ENCODE assay signal across 9 mouse cellular contexts in the genomic region with DNA sequence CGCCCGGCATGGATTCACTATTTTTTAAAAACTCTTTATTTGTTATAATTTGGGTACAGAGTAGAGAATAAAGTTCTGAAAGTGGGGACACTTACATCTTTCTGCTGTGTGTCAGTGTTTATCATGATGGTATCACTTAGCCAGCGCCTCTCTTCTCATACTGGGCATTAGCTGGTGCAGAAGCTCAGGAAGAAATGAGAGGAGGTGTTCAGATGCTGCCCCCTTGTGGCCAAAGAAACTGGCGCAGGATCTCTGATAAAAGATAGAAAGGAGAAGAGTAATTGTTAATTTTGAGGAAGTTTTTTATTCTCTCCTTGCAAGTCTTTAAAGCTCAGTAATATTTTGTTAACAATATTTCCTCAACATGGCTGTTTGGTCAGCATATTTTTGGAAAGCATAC. TPM values are rescaled to one million over a fixed set of nuclear protein-coding genes. Genes with fewer than 3 reads are reported as not detected.
A peak's percentile ranks its signal among the peaks of the same experiment; 100 is the strongest.
DNase-seq lines count a peak whose midpoint lies in the region; ATAC-seq and TF ChIP-seq lines count a peak whose summit lies in the region.
"Had no signal": no experiment of that assay in that cellular context is flagged by ENCODE, and none has a peak within 500 bp of the region (broad histone marks: within the 10 kb centered on the region; RNA-seq: fewer than 3 reads in every experiment).

No protein-coding gene starts in this region.

- no peak overlapping the region for H3K4me2 ChIP-seq in hindbrain, embryonic 13.5 days
- no peak overlapping the region for H3K4me2 ChIP-seq in midbrain, embryonic 11.5 days
- H3K4me2 ChIP-seq: embryonic facial prominence, embryonic 12.5 days had no signal

- no peak overlapping the region for H3K9ac ChIP-seq in hindbrain, embryonic 13.5 days
- no peak overlapping the region for H3K9ac ChIP-seq in midbrain, embryonic 11.5 days (ENCODE audit: low read length)
- H3K9ac ChIP-seq: embryonic facial prominence, embryonic 12.5 days had no signal

- TF ChIP-seq POLR2A in cortical plate, adult 2 months (IDR thresholded peaks at IDR 0.05; ENCODE audit: extremely low read depth, insufficient read depth, low read length): no peak

- no peaks in the 10 kb centered on the region for H3K27me3 ChIP-seq in hindbrain, embryonic 13.5 days
- H3K27me3 ChIP-seq in midbrain, embryonic 11.5 days (ENCODE audit: control insufficient read depth, insufficient read depth, low read length): no peaks in the 10 kb centered on the region
- H3K27me3 ChIP-seq: embryonic facial prominence, embryonic 12.5 days had no signal

- no peak overlapping the region for H3K4me3 ChIP-seq in cortical plate, adult 2 months (ENCODE audit: insufficient read depth, low read length)
- no peak overlapping the region for H3K4me3 ChIP-seq in hindbrain, embryonic 13.5 days
- H3K4me3 ChIP-seq in left cerebral cortex, adult 2 months: no peak overlapping the region
- no peak overlapping the region for H3K4me3 ChIP-seq in midbrain, embryonic 11.5 days (ENCODE audit: low read depth, low read length)
- H3K4me3 ChIP-seq: embryonic facial prominence, embryonic 12.5 days had no signal

- intact Hi-C loops in heart, postnatal 14 days (cut with DNase I): loop anchor here (2.0 kb wide), 1 partner anchor 54 kb away; no protein-coding TSS in a partner anchor
- intact Hi-C loops in heart, postnatal 25 days (cut with DNase I): no loop called here
- intact Hi-C loops in left cerebral cortex, adult 2 months (cut with DNase I): loop anchor here (10.0 kb wide), 1 partner anchor 470 kb away; no protein-coding TSS in a partner anchor

- no peak overlapping the region for H3K27ac ChIP-seq in cortical plate, adult 2 months (ENCODE audit: insufficient read depth, low read length)
- H3K27ac ChIP-seq in hindbrain, embryonic 13.5 days: no peak overlapping the region
- H3K27ac ChIP-seq in left cerebral cortex, adult 2 months: no peak overlapping the region
- no peak overlapping the region for H3K27ac ChIP-seq in midbrain, embryonic 11.5 days (ENCODE audit: low read depth, low read length)
- H3K27ac ChIP-seq: embryonic facial prominence, embryonic 12.5 days had no signal

- no peaks in the 10 kb centered on the region for H3K9me3 ChIP-seq in hindbrain, embryonic 13.5 days
- no peaks in the 10 kb centered on the region for H3K9me3 ChIP-seq in midbrain, embryonic 11.5 days (ENCODE audit: control insufficient read depth, low read length)
- H3K9me3 ChIP-seq: embryonic facial prominence, embryonic 12.5 days had no signal

- 57% methylated on average over 4 of the region's 4 CpGs for WGBS in hindbrain, embryonic 13.5 days
- WGBS in midbrain, embryonic 11.5 days: 56% methylated on average over 4 of the region's 4 CpGs

- no peaks in the 10 kb centered on the region for H3K4me1 ChIP-seq in cortical plate, adult 2 months (ENCODE audit: control insufficient read depth, insufficient read depth, low read length)
- H3K4me1 ChIP-seq in hindbrain, embryonic 13.5 days (replicated peaks): no peaks in the 10 kb centered on the region
- H3K4me1 ChIP-seq in midbrain, embryonic 11.5 days (ENCODE audit: control insufficient read depth, insufficient read depth, low read length): no peaks in the 10 kb centered on the region
- H3K4me1 ChIP-seq: embryonic facial prominence, embryonic 12.5 days had no signal

- TF ChIP-seq CTCF in cortical plate, adult 2 months (IDR thresholded peaks at IDR 0.05; ENCODE audit: extremely low read depth, insufficient read depth, low read length): peak; percentile 56
- TF ChIP-seq CTCF in left cerebral cortex, adult 2 months (IDR thresholded peaks at IDR 0.05): peak; percentile 80

- ATAC-seq in hindbrain, embryonic 13.5 days (ENCODE audit: low FRiP score): peak; percentile 83
- peak; percentile 74 for ATAC-seq in midbrain, embryonic 11.5 days (ENCODE audit: low FRiP score)

- DNase-seq in heart, postnatal 14 days: peak; percentile 19 to 49
- no peak for DNase-seq in heart, postnatal 25 days (ENCODE audit: low spot score)
- DNase-seq in adrenal gland, adult 18-20 months (ENCODE audit: low spot score in 2 of 2): peak; percentile 15 to 36
- DNase-seq in left cerebral cortex, adult 2 months (ENCODE audit: extremely low spot score in 1 of 2, low spot score in 2 of 2): peak; percentile 61 to 69
- DNase-seq in midbrain, embryonic 11.5 days (ENCODE audit: low spot score, missing footprints): peak; percentile 97
- peak; percentile 16 for DNase-seq in telencephalon, adult 2 months (ENCODE audit: low read depth, low spot score)

- H3K36me3 ChIP-seq in hindbrain, embryonic 13.5 days: no peaks in the 10 kb centered on the region
- H3K36me3 ChIP-seq in midbrain, embryonic 11.5 days (ENCODE audit: control insufficient read depth, insufficient read depth, low read length): no peaks in the 10 kb centered on the region
- H3K36me3 ChIP-seq: embryonic facial prominence, embryonic 12.5 days had no signal

RNA-seq across cellular contexts. Expression of a gene that starts 31.0 kb away (rescaled TPM):
- total RNA-seq in heart, postnatal 14 days (2021): not detected
- not detected for total RNA-seq in heart, postnatal 25 days (2021)
- total RNA-seq in adrenal gland, adult 18-20 months (2021): not detected
- polyA plus RNA-seq in cortical plate, adult 2 months (2012; rRNA removed): not detected in 2 replicates
- not detected in 2 replicates for polyA plus RNA-seq in hindbrain, embryonic 13.5 days (2015; fragmentation: Nextera tagmentation; extraction: Ambion mirVana)
- not detected for total RNA-seq in left cerebral cortex, adult 2 months (2021)
- polyA plus RNA-seq in midbrain, embryonic 11.5 days (2014; fragmentation: Nextera tagmentation; extraction: Ambion mirVana): not detected in 2 replicates
- polyA plus RNA-seq: embryonic facial prominence, embryonic 12.5 days had no signal
